Mouse (Mus musculus) hindbrain, embryonic 16.5 days (tissue): ENCODE data around the gene Lkaaear1. TPM values are rescaled to one million over a fixed set of nuclear protein-coding genes. Genes with fewer than 3 reads are reported as not detected.

ENCODE experiments used
- ATAC-seq: fragments of 200-750 bp; cut with Nextera tagmentation; 2 replicates; pipeline ENCODE4 v1.8.0; 2017; ENCODE audit warnings: moderate TSS enrichment, moderate library complexity
- H3K27ac ChIP-seq: fragments of 300-500 bp; sonication (generic); 2 replicates; pipeline ENCODE4 v1.5.1; 2014; ENCODE audit warnings: low read depth, mild to moderate bottlenecking, control low read depth, low read length, moderate library complexity
- H3K27me3 ChIP-seq: fragments of 300-500 bp; sonication (generic); replicated peaks from 2 replicates; pipeline ENCODE4 v1.6.1; 2014; ENCODE audit warnings: low read length; ENCODE audit not compliant: control insufficient read depth, insufficient read depth
- H3K36me3 ChIP-seq: fragments of 300-500 bp; sonication (generic); 2 replicates; pipeline ENCODE4 v1.6.1; 2014; ENCODE audit warnings: mild to moderate bottlenecking, low read length, moderate library complexity, mixed read lengths; ENCODE audit not compliant: control insufficient read depth, insufficient read depth
- H3K4me1 ChIP-seq: fragments of 300-500 bp; sonication (generic); 2 replicates; pipeline ENCODE4 v1.6.1; 2014; ENCODE audit warnings: low read depth, low read length; ENCODE audit not compliant: control insufficient read depth, insufficient read depth
- H3K4me2 ChIP-seq: fragments of 300-500 bp; sonication (generic); 2 replicates; pipeline ENCODE4 v1.6.1; 2014; ENCODE audit warnings: mild to moderate bottlenecking, low read length, control low read depth, moderate library complexity
- H3K4me3 ChIP-seq: fragments of 300-500 bp; sonication (generic); 2 replicates; pipeline ENCODE4 v1.5.1; 2014; ENCODE audit warnings: mild to moderate bottlenecking, low read length, control low read depth, moderate library complexity
- H3K9ac ChIP-seq: fragments of 300-500 bp; sonication (generic); 2 replicates; pipeline ENCODE4 v1.6.1; 2014; ENCODE audit warnings: low read depth, mild to moderate bottlenecking, control low read depth, low read length, moderate library complexity
- H3K9me3 ChIP-seq: fragments of 300-500 bp; sonication (generic); 2 replicates; pipeline ENCODE4 v1.6.1; 2014; ENCODE audit warnings: mild to moderate bottlenecking, low read length, moderate library complexity; ENCODE audit not compliant: control insufficient read depth
- WGBS: fragments of 180-500 bp; shearing (Covaris S2); extraction: QIAGEN DNeasy Blood & Tissue Kit; methylation state at CpG from one replicate; pipeline ENCODE4 v1.1.7; 2014; 5-methylcytosine and 5-hydroxymethylcytosine counted together
- polyA plus RNA-seq: library from polyadenylated mRNA; unstranded; fragments of >200 nt; fragmentation: Nextera tagmentation; extraction: Ambion mirVana; gene quantifications from 2 replicates; pipeline ENCODE4 v1.2.1, GENCODE M21; 2015

The Lkaaear1 gene
- polyA plus RNA-seq, 1 experiment from 2014 or later, result not detected

- Histone ChIP-seq H3K9me3 (no peaks in the 10 kb centered on the region), H3K4me3 (no peak overlapping the region), H3K27ac (peak overlapping the region; percentile 79), H3K9ac (no peak overlapping the region; the same call in 1 of the 2 replicates), H3K27me3 (no peaks in the 10 kb centered on the region), H3K4me1 (peaks cover 24% of the 10 kb centered on the region), H3K36me3 (0 out of 2 replicates have a peak, but pooled peaks cover under 1% of the 10 kb centered on the region), H3K4me2 (peak overlapping the region; percentile 57)
- WGBS, result 16% methylated on average over 1 of the region's 1 CpGs
- ATAC-seq, result peak; percentile 85
Observed at GRCm38 (mm10) chr2:181713749-181714148, 15.5 kb upstream of the Lkaaear1 start.

GRCm38 (mm10) chr2:181706668-181707067 is 8.4 kb upstream of the Lkaaear1 start:
- no peaks in the 10 kb centered on the region for H3K9me3 ChIP-seq
- no peak overlapping the region for H3K27ac ChIP-seq
- no peak overlapping the region for H3K9ac ChIP-seq

GRCm38 (mm10) chr2:181696801-181697420 is 1.3 kb downstream of the Lkaaear1 start:
- no peak overlapping the region for H3K4me2 ChIP-seq
- no peak overlapping the region for H3K4me3 ChIP-seq
- no peaks in the 10 kb centered on the region for H3K9me3 ChIP-seq
- no peak overlapping the region for H3K9ac ChIP-seq
- H3K27me3 ChIP-seq, result no peaks in the 10 kb centered on the region
- 76% methylated on average over 33 of the region's 33 CpGs for WGBS
- H3K27ac ChIP-seq, result no peak overlapping the region
- peaks cover 11% of the 10 kb centered on the region for H3K4me1 ChIP-seq
- no peak for ATAC-seq
- H3K36me3 ChIP-seq, result no peaks in the 10 kb centered on the region

More at GRCm38 (mm10) chr2:181706668-181707067, 8.4 kb upstream of the Lkaaear1 start:
- no peak overlapping the region for H3K4me2 ChIP-seq
- no peaks in the 10 kb centered on the region for H3K4me1 ChIP-seq
- H3K27me3 ChIP-seq, result no peaks in the 10 kb centered on the region
- ATAC-seq, result no peak
- no peak overlapping the region for H3K4me3 ChIP-seq
- 34% methylated on average over 4 of the region's 4 CpGs for WGBS
- H3K36me3 ChIP-seq, result no peaks in the 10 kb centered on the region

GRCm38 (mm10) chr2:181695776-181696175 is 2.5 kb downstream of the Lkaaear1 start:
- Histone ChIP-seq H3K4me3 (no peak overlapping the region), H3K4me1 (peaks cover 15% of the 10 kb centered on the region), H3K9me3 (no peaks in the 10 kb centered on the region), H3K36me3 (no peaks in the 10 kb centered on the region), H3K9ac (no peak overlapping the region; the same call in 1 of the 2 replicates), H3K27me3 (no peaks in the 10 kb centered on the region), H3K27ac (no peak overlapping the region), H3K4me2 (no peak overlapping the region)
- ATAC-seq, result no peak
- 70% methylated on average over 1 of the region's 1 CpGs for WGBS

GRCm38 (mm10) chr2:181694581-181694980 is 3.7 kb downstream of the Lkaaear1 start:
- H3K4me2 ChIP-seq, result peak overlapping the region; percentile 97
- H3K27ac ChIP-seq, result no peak overlapping the region; the same call in 1 of the 2 replicates

GRCm38 (mm10) chr2:181693339-181694280 is 4.6 kb downstream of the Lkaaear1 start, which contains the start of gene Rgs19:
Rgs19 (minus strand) TSS chr2:181693977.
- Histone ChIP-seq H3K27me3 (no peaks in the 10 kb centered on the region), H3K9me3 (no peaks in the 10 kb centered on the region), H3K36me3 (peaks cover 4% of the 10 kb centered on the region; the same call in 1 of the 2 replicates), H3K27ac (peak within 1 kb of the TSS; percentile 80), H3K4me3 (peak within 1 kb of the TSS; percentile 60), H3K4me1 (peaks cover 15% of the 10 kb centered on the region), H3K4me2 (peak within 1 kb of the TSS; percentile 97), H3K9ac (peak within 1 kb of the TSS; percentile 85)
- WGBS, result under 1% methylated on average over 72 of the region's 75 CpGs
- peak; percentile 91 for ATAC-seq

More at GRCm38 (mm10) chr2:181694581-181694980, 3.7 kb downstream of the Lkaaear1 start:
- H3K4me1 ChIP-seq, result peaks cover 15% of the 10 kb centered on the region
- no peaks in the 10 kb centered on the region for H3K27me3 ChIP-seq
- WGBS, result 86% methylated on average over 3 of the region's 3 CpGs
- H3K9me3 ChIP-seq, result no peaks in the 10 kb centered on the region
- no peak for ATAC-seq
- H3K4me3 ChIP-seq, result no peak overlapping the region; the same call in 1 of the 2 replicates
- no peak overlapping the region for H3K9ac ChIP-seq
- H3K36me3 ChIP-seq, result no peaks in the 10 kb centered on the region

- H3K4me3 ChIP-seq, result peak overlapping the region; percentile 60; the same call in 1 of the 2 replicates
- no peaks in the 10 kb centered on the region for H3K9me3 ChIP-seq
- peaks cover 9% of the 10 kb centered on the region; the same call in 1 of the 2 replicates for H3K36me3 ChIP-seq
- no peaks in the 10 kb centered on the region for H3K27me3 ChIP-seq
- no peak for ATAC-seq
- no peak overlapping the region for H3K27ac ChIP-seq
- peaks cover 15% of the 10 kb centered on the region for H3K4me1 ChIP-seq
- H3K9ac ChIP-seq, result no peak overlapping the region
- peak overlapping the region; percentile 97 for H3K4me2 ChIP-seq
- WGBS, result 89% methylated on average over 3 of the region's 3 CpGs
Observed at GRCm38 (mm10) chr2:181692304-181692703, 5.9 kb downstream of the Lkaaear1 start.

- 91% methylated on average over 4 of the region's 4 CpGs for whole genome bisulfite sequencing
- Histone ChIP-seq H3K36me3 (peaks cover 9% of the 10 kb centered on the region; the same call in 1 of the 2 replicates), H3K4me2 (no peak overlapping the region), H3K4me1 (peaks cover 15% of the 10 kb centered on the region), H3K4me3 (no peak overlapping the region), H3K27me3 (no peaks in the 10 kb centered on the region), H3K27ac (no peak overlapping the region), H3K9me3 (no peaks in the 10 kb centered on the region), H3K9ac (no peak overlapping the region)
- ATAC-seq, result no peak
Observed at GRCm38 (mm10) chr2:181691571-181691970, 6.7 kb downstream of the Lkaaear1 start.

- H3K9ac ChIP-seq, result no peak overlapping the region
- no peak overlapping the region for H3K27ac ChIP-seq
- peaks cover 9% of the 10 kb centered on the region; the same call in 1 of the 2 replicates for H3K36me3 ChIP-seq
- no peak overlapping the region for H3K4me3 ChIP-seq
- peaks cover 15% of the 10 kb centered on the region for H3K4me1 ChIP-seq
- no peaks in the 10 kb centered on the region for H3K9me3 ChIP-seq
- no peaks in the 10 kb centered on the region for H3K27me3 ChIP-seq
- 88% methylated on average over 6 of the region's 6 CpGs for WGBS
- no peak for ATAC-seq
- H3K4me2 ChIP-seq, result no peak overlapping the region
Observed at GRCm38 (mm10) chr2:181691083-181691482, 7.2 kb downstream of the Lkaaear1 start.
